Mouse (Mus musculus): ENCODE data around the gene Supt3.

Supt3 gene

DNA sequence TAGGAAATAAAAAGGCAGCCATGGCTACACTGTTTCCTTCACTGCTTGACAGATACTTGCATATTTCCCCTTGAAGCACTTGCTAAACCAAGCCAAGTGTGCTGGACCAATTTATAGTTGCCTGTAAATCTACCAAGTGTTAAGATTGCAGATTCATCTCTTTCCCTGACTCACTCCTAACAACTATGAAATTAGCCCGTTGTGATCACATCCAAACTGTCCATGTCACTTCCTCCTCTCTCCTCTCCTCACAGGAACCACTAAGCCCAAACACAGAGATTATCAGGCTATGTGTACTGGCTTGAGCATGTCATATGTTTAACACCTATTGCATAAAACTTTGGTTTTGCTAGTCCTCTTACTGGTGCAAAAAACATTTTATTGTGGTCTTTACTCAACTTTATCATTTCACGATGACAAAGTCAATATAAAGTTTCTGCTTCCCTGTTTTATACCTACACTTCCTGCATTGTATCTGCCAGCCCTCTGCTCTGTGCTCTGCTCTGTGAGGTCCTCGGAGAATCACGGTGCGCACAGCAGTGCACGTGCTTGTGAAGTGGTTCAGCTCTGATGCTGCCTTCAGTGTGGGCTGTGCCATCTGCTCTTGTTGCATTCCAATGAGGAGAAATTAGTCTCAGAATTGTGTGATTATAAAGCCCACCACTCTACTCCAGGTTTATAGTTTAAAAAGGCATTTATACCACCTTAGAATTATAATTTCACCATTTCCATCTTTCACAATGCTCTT is 186.3 kb downstream of the Supt3 start:
- no peak for DNase-seq (ENCODE audit: extremely low spot score, low spot score)

DNA sequence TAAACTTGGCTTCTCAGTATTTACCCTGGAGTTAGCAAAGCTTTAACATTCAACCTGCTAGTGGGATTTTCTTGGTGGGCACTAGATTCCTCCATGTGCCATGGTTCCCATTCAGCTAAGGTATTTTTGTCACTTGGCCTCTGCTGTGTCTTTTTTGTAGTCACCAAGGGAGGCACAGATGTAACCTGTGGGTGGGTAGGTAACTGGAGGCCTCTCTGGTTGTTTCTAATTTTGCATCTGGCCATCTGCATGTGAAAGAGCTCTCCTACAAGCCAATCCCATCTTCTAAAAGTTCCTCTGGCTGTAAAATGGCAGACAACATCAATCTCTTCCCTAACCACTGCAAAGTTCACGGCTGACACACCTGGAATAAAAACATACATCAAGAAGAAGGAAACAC is 190.2 kb downstream of the Supt3 start:
- DNase-seq (ENCODE audit: extremely low spot score, low spot score): no peak

DNA sequence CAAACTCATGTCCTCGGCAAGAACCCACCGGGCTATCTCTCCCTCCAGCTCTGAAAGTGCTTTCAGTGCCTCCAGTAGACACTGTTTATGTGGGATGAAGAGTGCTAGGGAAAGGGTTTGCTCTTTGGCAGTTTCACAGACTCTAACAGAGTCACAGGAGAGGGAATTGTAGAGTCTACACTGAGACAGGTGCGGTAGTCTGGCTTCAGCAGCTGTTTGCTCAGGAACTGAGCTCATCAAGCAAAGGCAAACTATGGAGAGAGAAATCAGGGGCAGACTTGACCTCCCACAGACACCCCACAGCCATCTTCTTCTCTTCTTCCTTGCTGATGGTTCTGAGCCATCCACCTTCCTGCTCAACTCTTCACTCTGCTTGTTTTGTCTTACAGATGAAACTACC is 193.3 kb downstream of the Supt3 start:
- no peak for DNase-seq (ENCODE audit: extremely low spot score, low spot score)

DNA sequence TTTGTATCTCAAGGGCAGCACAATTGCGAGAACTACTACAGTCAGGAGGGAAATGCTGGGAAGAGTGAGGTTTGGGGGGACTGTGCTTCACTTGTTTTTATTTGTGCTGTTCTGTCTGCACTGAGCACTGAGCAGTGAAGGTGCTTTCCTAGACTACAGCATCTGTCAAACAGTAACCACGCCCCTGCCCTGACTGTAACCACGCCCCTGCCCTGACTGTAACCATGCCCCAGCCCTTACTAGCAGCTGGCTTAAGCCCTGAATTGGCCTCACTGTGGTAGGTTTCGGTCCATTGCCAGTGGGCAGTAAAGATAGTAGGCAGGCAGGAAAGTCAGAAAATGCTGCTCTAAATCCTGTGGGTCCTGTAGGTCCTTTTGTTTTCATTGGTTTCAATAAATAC is 196.5 kb downstream of the Supt3 start:
- no peak for DNase-seq (ENCODE audit: extremely low spot score, low spot score)

GRCm38 (mm10) chr17:44977690-44978089 is 200.7 kb downstream of the Supt3 start:
- DNase-seq (ENCODE audit: extremely low spot score, low spot score): no peak

DNA sequence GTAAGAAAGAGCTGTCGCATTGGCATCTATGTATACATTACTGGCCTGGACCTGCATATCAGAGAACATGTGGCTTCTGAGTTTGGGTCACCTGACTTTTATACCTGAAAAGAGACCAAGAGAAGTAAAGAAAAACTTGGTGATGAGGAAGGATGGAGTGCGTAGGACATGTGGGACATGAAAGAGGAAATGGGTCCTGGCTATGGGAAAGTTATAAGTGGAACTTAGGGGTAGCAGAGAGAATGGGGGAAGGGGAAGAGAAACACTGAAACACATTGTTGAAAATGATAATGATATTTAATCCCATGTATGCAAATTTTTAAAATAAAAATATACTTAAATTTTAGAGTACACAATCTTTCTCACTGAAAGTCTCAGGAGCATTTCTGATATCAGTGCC is 211.0 kb downstream of the Supt3 start:
- DNase-seq (ENCODE audit: extremely low spot score, low spot score): no peak

- no peak for DNase-seq (ENCODE audit: extremely low spot score, low spot score)
Observed at GRCm38 (mm10) chr17:45003311-45003710, 226.4 kb downstream of the Supt3 start.

DNA sequence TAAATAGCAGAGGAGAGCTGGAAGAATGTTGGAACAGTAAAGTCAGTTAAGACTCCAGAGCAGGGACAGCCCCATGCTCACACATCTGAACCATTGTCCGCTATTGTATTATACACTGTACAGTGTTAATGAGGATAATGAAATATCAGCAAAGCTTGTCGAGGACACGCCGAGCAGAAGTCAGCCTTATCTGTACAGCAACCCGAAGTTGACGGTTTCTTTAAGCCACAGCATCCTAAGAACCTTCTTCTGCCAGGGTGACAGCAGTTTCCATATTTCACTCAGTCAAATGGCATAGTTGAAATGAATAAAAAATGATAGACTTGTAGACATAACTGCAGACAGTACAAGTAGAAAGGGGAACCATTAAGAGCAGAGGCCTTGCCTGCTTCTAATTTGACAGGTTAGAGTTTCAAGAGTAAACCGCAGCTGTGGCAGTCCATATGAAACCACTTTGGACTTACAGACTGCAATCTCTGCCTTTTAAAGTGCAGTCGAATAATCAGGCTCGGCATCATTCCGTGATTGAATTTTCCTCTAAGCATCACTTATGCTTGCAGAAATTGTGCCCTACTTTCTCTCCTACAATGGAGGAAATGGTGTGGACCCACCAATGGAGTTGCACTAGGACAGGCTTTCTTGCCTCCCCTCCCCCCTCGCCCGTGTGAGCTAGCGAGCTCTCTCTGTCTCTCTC is 227.7 kb downstream of the Supt3 start:
- DNase-seq (ENCODE audit: extremely low spot score, low spot score): no peak

GRCm38 (mm10) chr17:45007461-45007860 is 230.5 kb downstream of the Supt3 start:
- DNase-seq (ENCODE audit: extremely low spot score, low spot score): no peak

GRCm38 (mm10) chr17:45008663-45009062 is 231.7 kb downstream of the Supt3 start:
- no peak for DNase-seq (ENCODE audit: extremely low spot score, low spot score)

DNA sequence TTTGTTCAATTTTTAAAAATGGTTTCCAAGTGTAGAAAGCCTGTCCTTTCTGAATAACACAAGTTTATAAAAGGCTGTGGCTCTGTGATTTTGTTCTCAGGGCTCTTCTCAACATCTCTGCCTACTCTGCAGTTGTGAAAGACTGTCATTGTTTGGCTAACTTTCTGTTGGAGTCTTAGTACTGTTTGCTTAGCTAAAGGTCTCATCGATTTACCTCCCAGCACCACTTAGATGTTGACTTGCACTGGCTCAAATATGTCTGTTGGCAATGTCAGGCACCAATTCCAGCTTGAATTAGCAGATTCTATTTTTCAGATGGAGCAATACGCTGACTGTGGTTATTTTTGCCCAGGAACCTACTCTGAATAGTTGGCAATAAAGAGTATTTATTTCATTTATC is 233.5 kb downstream of the Supt3 start:
- DNase-seq (ENCODE audit: extremely low spot score, low spot score): no peak

DNA sequence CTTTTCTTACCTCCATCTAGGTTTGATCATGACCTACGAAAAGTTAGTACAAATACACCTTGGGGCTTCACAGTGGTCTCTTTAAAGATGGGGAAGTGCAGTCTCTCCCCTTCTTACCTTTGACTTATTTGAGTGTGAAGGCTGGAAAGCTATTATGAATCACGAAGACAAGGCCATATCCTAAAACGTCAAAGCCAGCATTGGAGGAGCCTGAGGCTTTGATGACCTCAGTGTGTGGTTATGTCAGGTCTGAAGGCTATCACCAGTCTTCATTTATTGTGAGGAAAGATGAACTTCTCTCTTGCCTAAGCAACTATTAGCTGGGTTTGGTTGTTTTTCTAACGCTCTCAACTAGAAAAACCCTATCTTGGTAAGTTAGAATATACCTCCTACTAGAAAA is 239.8 kb downstream of the Supt3 start:
- DNase-seq (ENCODE audit: extremely low spot score, low spot score): no peak

GRCm38 (mm10) chr17:45020155-45020930 is 243.4 kb downstream of the Supt3 start:
- DNase-seq (ENCODE audit: extremely low spot score, low spot score): no peak

GRCm38 (mm10) chr17:45028441-45028840 is 251.5 kb downstream of the Supt3 start:
- DNase-seq (ENCODE audit: extremely low spot score, low spot score): no peak

DNA sequence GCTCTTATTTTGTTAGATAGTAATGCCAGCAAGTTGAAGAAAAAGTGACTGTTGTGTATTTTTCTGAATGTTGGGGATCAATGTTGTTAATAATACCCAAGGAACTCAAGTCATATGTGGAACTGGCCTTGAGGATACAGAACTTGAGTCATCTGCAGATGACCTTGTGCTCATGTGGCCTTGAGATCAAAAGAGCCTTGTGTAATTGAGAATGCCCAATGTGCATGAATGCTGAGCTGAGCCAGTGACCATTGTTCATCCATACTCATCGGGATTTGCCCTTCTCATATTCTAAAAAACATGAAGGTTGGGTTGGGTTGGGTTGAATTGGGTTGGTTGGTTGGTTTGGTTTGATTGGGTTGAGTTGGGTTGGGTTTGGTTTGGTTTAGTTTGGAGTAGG is 252.2 kb downstream of the Supt3 start:
- DNase-seq (ENCODE audit: extremely low spot score, low spot score): no peak

GRCm38 (mm10) chr17:45032209-45032608 is 255.3 kb downstream of the Supt3 start:
- DNase-seq (ENCODE audit: extremely low spot score, low spot score): peak; percentile 10

GRCm38 (mm10) chr17:45033617-45034016 is 256.7 kb downstream of the Supt3 start:
- DNase-seq (ENCODE audit: extremely low spot score, low spot score): peak; percentile 19

GRCm38 (mm10) chr17:45041084-45041483 is 264.1 kb downstream of the Supt3 start:
- no peak for DNase-seq (ENCODE audit: extremely low spot score, low spot score)

- no peak for DNase-seq (ENCODE audit: extremely low spot score, low spot score)
Observed at GRCm38 (mm10) chr17:45045804-45046203, 268.9 kb downstream of the Supt3 start.

DNA sequence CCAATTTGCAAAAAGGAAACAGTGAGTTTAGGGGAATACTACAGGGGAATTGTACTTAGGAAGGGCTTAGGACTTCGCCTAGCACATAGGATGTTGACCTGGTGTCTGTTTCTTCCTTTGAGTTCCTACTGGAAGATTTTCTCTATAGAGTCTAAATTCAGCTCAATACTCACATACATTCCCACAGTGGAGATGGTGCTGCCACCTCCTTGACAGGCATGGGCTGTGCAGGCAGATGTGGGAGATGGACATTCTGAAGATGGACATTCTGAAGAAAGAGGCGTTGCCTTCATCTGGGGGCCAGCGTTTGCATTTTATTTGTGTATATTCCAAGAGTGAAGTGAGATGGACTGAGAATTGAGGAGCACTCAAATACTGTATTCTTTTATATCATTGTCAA is 269.6 kb downstream of the Supt3 start:
- DNase-seq (ENCODE audit: extremely low spot score, low spot score): no peak

- no peak for DNase-seq (ENCODE audit: extremely low spot score, low spot score)
Observed at GRCm38 (mm10) chr17:45047236-45047635, 270.3 kb downstream of the Supt3 start.

DNA sequence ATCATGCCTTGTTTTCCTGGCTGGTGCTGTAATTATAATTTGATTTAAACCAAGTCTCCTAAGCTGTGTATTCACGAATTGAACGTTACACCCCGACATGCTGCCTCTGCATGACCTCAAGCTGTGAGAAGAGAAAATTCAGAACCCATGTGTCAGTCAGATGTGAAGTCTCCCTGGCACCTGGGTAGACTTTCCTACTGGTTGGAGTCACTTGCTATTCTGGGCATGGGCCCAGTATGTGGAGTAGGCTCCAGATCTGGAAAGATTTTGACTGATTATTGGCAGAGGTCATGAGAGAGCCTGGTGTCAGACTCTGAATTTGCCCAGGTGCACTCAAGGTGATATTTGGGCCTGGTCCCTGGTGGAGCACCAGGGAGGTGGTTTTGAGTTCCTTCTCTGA is 275.0 kb downstream of the Supt3 start:
- DNase-seq (ENCODE audit: extremely low spot score, low spot score): no peak
